Mouse (Mus musculus): ENCODE measurements around the gene Krt42.

DNA sequence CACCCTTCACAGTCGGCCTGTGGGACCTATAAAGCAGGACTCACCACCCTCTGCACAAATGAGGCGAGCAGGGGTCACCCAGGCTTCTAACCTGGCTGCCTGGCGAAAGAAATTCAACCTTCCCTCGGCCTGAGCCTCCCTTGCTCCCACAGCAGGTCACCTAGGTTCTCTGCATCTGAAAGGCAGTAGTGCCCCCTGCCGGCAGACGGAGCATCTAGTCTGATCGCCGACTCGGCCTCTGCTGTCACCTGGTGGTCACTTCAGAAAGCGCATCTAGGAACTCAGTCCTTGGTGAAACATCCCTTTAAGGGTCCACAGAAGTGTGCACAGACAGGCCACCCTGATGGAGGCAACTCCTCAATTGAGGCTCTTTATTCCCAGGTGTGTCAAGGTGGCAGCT, 25.6 kb upstream of the Krt42 start:
- TF ChIP-seq CTCF (IDR thresholded peaks at IDR 0.05; ENCODE audit: low read depth, low read length) (peak; percentile 100), EP300 (IDR thresholded peaks at IDR 0.05; ENCODE audit: insufficient read depth, low read depth, low read length) (peak; percentile 79; the same call in 1 of the 2 replicates), POLR2A (IDR thresholded peaks at IDR 0.05; ENCODE audit: insufficient read depth, low read length) (no peak)
